Mouse (Mus musculus) thymus, adult 2 months (tissue): Measurements from ENCODE around the gene Sept3.

ENCODE experiments used
- CTCF ChIP-seq: fragments of 200-500 bp; IDR thresholded peaks from 2 replicates; pipeline ENCODE4 v1.5.1; 2012; ENCODE audit warnings: mild to moderate bottlenecking, control low read depth, low read length, moderate library complexity, borderline replicate concordance; ENCODE audit not compliant: control insufficient read depth, poor library complexity, insufficient read depth; ENCODE audit errors: extremely low read depth
- POLR2A ChIP-seq: fragments of 200-500 bp; IDR thresholded peaks from 2 replicates; pipeline ENCODE4 v1.6.1; 2012; ENCODE audit warnings: mild to moderate bottlenecking, low read length, control low read depth, moderate library complexity; ENCODE audit not compliant: control insufficient read depth, poor library complexity, insufficient read depth; ENCODE audit errors: extremely low read depth

DNA sequence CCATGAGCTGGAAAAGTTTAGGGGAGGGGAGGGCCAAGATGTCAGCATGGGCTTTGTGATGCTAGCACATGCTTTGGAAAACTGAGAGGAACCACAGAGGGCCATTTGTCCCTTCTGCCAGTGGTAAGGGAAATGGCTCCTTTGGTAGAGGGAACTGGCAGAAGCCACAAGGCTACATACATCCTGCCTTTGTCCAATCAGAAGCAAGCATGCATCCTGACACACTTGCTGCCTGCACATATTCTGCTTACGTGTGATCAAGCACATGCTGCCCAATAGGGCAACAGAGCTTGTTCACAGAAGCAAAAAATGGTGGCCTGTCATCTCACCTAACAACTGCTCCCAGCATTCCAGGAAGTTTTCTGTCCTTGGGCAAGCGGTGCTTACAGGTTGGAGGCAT lies 50.7 kb downstream of the Sept3 start:
- TF ChIP-seq CTCF (no peak), POLR2A (no peak)
